Mouse (Mus musculus) brain, embryonic 14.5 days (tissue): Measurements from ENCODE around the gene Ppp1r8. TPM values are rescaled to one million over a fixed set of nuclear protein-coding genes. Genes with fewer than 3 reads are reported as not detected.

Experiments used
- DNase-seq: peaks from one replicate; pipeline ENCODE4 v3.0.0-alpha.2; 2011; ENCODE audit warnings: low read depth
- CTCF ChIP-seq: fragments of 200-500 bp; IDR thresholded peaks from 2 replicates; pipeline ENCODE4 v1.5.1; 2012; ENCODE audit warnings: inconsistent platforms, mild to moderate bottlenecking, moderate library complexity, borderline replicate concordance; ENCODE audit not compliant: insufficient read depth, insufficient read length; ENCODE audit errors: extremely low read depth
- POLR2A ChIP-seq: fragments of 200-500 bp; IDR thresholded peaks from 2 replicates; pipeline ENCODE4 v1.6.1; 2012; ENCODE audit warnings: mild to moderate bottlenecking, inconsistent platforms, borderline replicate concordance; ENCODE audit not compliant: poor library complexity, insufficient read depth, insufficient read length, severe bottlenecking; ENCODE audit errors: extremely low read depth
- polyA plus RNA-seq: library from polyadenylated mRNA; depleted of rRNA; stranded (reverse); fragments of >200 nt; gene quantifications from 2 replicates; pipeline ENCODE4 v1.2.3, GENCODE M21; 2012

Gene Ppp1r8
- polyA plus RNA-seq, 1 experiment, result 91.3 TPM

DNA sequence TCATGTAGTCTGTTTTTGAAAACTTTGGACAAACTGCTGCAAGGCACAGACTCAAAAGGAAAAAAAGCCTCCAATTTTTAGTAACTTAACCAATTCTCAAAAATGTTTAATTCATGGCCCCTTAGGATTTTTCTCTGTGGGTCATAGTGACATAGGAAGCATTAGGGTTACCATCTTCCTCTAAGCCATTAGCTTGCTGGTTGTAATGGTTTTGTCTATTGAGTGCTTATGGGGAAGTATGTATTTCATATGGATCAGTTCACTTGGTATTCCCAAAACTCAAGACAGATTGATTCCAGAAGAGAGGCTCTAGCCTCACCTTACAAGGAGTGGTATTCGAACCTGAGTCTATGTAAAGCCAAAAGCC lies 719 bp upstream of the Ppp1r8 start:
- DNase-seq, result no peak
- TF ChIP-seq CTCF (no peak), POLR2A (no peak)

DNA sequence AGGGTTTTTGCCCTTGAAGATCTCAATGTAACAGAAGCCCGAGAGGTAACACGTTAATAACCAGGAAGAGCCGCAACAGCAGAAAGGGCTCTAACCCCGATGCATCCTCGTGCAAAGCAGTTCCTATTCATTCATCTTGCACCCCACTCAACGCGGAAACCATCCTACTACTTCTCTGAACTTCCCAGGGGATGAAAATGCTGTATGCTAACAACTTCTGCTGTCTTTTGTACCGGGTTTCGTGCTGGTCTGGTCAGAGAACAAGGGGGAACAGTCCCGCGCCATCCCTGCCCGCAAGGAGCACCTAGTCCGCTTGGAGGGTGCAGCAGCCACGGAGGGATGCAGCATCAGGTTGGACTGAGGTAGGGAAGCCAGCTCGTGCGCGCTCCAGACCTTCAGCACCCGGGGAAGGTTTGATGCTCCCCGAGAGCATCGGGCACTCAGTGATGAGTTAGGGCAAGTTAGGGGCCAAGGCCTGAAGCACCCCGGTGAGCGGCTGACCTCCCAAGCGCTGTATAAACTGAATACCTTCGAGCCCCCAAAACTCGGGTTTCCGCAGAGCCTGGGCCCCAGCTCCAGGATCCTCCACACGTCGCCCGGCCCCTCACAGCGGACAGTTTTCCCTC lies 575 bp downstream of the Ppp1r8 start:
- DNase-seq, result peak; percentile 35
- no peak for TF ChIP-seq CTCF
- TF ChIP-seq POLR2A, result no peak

DNA sequence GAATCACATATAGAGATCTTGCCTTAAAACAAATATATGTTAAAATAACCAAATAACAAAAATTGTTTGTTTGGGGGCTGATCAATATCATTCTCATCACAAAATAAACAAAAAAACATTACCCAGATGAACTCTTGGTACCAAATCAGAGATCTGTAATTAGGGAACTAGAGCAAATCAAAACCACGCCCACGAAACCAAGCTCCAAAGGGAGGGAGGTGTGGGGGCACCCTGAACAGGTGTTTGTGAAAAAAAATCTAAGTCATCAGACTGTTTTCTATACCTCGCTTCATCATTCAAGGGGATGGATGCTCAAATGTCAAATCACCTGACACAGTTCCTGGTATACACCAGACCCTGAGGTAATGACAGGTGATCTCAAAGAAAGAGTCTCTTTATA lies 1.5 kb downstream of the Ppp1r8 start:
- no peak for DNase-seq

DNA sequence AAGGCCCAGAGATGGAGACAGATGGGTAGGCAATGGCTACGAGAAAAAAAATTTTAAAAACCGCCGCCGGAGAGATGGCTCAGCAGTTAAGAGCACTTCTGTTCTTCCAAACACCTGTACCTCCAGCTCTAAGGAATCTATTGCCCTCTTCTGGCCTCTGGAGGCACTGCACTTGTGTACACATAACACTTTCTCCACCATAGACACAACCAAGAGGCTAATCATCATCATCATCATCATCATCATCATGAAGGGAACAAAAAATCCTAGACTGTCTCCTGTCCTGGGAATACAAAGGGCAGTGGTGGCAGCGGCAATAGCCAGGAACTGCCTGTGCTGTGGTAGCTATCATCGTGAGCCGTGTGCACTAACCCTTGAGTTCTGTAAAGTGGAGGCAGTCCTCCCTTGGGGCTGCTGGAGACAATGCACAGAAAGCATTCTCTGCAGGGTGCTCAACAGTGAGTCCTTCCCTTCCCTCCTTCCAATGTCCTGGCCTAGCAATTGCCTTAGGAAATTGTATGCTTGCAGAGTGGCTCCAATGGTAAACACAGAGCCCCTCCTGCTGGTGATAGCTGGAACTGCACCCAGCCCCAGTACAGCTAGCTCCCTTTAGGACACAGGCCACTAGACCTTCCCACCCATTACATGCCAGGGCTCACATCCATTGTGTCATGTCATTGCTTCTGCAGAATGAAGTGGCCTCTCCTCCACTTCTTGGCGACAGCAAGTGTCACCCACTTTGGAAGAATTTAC lies 19.2 kb downstream of the Ppp1r8 start:
- TF ChIP-seq CTCF, result peak; percentile 61; the same call in 1 of the 2 replicates
- no peak for TF ChIP-seq POLR2A
- DNase-seq, result peak; percentile 25

More for the DNA sequence above, 1.5 kb downstream of the Ppp1r8 start:
- no peak for TF ChIP-seq CTCF
- TF ChIP-seq POLR2A, result no peak

DNA sequence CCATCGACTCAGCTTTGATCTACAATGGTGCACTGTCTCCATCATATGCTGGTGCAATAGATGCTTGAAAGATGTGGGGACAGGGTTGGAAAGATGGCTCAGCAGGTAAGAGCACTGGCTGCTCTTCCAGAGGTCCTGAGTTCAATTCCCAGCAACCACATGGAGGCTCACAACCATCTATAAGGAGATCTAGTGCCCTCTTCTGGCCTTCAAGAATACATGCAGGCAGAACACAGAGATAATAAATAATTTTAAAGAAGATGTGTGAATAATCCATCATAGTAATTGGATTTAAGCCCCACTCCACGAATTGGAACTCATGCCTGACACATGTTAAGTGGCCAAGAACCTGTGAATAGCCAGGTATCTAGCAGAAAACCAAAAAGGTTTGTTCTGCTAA lies 24.5 kb downstream of the Ppp1r8 start:
- no peak for TF ChIP-seq CTCF
- no peak for TF ChIP-seq POLR2A
- DNase-seq, result no peak

DNA sequence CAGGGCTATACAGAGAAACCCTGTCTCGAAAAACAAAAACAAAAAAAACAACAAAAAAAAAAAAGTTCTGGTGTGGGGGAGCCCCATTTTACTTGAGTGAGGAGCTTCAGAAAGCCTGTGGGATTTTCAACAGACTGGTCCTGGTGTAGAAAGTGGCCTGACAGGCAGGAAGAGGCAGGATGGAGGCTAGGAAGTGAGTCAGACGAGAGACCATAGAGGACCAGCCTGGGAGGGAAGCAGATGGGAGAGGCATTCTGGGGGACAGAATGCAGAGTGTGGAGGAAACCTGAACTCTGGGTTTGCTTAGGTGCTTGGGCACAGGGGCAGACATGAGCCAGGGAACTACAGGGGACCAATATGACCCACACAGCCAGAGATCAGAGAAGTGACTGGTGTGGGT lies 26.1 kb downstream of the Ppp1r8 start:
- no peak for DNase-seq
- TF ChIP-seq POLR2A (no peak), CTCF (no peak)

DNA sequence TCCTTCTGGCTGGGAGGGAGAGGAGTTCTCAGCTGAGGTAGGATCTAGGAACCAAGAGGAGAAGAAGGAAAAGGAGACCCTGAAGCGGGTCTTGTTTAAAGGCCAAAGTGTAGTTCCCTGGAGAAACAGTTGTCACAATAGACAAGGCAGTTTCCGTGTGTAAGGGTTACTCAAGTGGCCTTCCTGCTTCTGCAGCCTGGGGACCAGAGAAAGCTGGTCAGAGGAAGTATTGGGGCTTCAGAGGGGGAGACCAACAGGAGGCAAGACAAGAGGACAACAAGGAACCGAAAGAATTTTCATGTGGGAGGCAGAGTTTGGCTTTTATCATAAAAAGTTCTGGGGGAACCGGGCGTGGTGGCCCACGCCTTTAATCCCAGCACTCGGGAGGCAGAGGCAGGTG lies 26.6 kb downstream of the Ppp1r8 start:
- TF ChIP-seq CTCF, result no peak
- no peak for TF ChIP-seq POLR2A
- DNase-seq, result no peak

DNA sequence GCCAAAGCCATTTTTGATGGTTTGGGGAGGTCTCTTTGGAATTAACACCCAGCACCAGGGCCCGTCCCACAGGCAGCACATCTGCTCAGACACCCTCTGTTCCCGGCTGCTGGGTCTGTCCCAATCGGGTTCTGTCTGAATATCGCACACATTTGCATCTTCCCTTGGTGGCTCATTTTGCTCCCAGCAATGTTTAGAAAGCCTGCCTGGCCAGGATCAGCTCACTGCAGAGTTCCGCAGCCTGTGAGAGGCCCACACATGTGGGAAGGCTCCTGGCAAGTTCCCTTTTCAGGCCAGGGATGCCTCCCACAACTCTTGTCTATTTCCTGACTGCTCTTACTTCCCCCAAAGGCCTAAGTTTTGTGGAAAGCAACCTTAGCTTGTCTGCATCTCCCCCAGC lies 33.3 kb downstream of the Ppp1r8 start:
- no peak for TF ChIP-seq CTCF
- no peak for TF ChIP-seq POLR2A
- DNase-seq, result no peak

DNA sequence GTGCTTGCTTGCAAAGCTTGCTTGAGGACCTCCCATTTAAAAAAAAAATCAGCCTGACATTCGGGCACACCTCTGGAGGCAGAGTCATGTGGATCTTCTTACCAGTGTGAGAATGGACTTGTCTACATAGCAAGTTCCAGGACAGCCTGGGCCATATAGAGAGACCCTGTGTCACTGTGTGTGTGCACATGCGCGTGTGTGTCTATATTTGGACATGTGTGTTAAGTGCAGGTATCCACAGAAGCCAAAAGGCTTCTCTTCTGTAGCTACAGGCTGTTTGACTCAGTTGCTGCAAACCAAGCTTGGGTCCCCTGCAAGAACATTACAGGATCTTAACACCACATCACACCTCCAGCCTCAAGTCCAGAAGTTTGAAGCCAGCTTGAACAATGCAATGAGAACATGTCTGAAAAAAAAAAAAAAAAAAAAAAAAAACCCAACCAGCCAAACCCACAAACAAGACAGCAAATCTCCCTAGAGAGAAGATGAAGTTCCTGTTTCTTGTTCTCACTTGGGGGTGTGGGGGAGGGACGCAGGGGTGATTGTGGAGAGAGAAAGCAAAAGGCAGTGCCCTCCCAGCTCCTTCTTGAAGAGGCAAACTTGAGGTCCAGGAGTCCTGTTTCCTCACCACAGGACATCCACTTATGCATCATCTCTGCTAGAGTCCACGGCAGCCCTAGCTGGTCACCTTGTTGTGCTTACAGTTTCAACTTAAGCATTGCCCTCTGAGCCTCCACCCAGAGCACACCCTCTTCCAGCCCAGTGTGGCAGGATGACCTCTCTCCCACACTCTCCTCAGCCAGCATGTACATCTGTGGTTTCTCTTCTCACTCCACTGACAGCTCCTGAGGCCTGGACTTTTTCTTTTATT lies 35.0 kb downstream of the Ppp1r8 start:
- no peak for DNase-seq
- TF ChIP-seq CTCF (no peak), POLR2A (no peak)

DNA sequence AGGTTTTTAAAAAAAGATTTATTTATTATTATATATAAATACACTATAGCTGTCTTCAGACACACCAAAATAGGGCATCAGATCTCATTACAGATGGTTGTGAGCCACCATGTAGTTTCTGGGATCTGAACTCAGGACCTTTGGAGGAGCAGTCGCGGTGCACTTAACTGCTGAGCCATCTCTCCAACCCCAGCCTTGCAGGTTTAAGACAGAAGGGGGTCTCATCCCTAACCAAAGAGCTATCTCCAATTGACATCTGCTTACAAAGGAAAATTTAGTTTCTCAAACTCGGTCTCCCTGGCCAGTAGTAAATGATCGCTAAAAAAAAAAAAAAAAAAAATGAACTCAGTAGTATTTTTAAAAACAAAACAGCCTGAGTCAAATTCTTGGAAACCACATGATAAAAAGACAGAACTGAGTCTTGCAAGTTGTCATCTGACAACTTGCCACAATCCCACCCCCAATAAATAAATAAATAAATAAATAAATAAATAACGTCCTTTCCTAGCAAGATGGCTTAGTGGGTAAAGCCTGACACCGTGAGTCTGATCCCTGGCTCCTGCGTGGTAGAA lies 36.3 kb downstream of the Ppp1r8 start:
- no peak for DNase-seq

More for the DNA sequence above, 36.3 kb downstream of the Ppp1r8 start:
- TF ChIP-seq POLR2A (no peak), CTCF (no peak)
